Mouse (Mus musculus): ENCODE results near the gene Nptxr. TPM values are rescaled to one million over a fixed set of nuclear protein-coding genes. Genes with fewer than 3 reads are reported as not detected.

The Nptxr gene
- polyA plus RNA-seq, 1 experiment from 2014 or later = 62.1 TPM

DNA sequence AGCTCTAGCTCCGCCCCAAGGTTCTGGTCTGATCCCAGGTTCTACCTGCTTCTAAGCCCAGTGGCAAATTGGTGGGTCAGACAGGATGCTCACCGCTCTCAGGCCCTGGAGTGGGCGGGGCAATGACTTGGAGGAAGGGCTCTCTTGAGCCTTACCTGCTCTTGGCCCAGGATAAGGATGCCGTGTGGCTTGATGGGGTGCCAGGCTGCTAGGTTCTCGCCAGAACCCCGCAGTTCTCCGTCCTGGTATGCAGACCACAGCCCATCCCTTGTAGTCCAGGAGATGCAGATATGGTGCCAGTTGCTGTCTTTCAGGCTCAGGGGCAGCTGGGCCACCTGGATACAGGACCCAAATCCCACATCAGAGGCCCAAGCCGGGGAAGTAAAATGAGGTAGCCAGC is 14.5 kb downstream of the Nptxr start:
- Histone ChIP-seq H3K4me1 (ENCODE audit: control insufficient read depth, insufficient read depth, low read length) (peaks cover 3% of the 10 kb centered on the region; the same call in 1 of the 2 replicates), H3K36me3 (ENCODE audit: control insufficient read depth, insufficient read depth, low read length) (peaks cover 2% of the 10 kb centered on the region; the same call in 1 of the 2 replicates), H3K9me3 (replicated peaks; ENCODE audit: control insufficient read depth, low read length, poor library complexity, severe bottlenecking) (no peaks in the 10 kb centered on the region), H3K27ac (ENCODE audit: low read length) (no peak overlapping the region), H3K27me3 (ENCODE audit: control insufficient read depth, insufficient read depth, low read depth, low read length) (no peaks in the 10 kb centered on the region), H3K4me3 (ENCODE audit: low read depth, low read length) (no peak overlapping the region), H3K4me2 (ENCODE audit: low read length) (no peak overlapping the region), H3K9ac (ENCODE audit: low read depth, low read length) (no peak overlapping the region)
- no peak for ATAC-seq
- 62% methylated on average over 8 of the region's 8 CpGs for WGBS

DNA sequence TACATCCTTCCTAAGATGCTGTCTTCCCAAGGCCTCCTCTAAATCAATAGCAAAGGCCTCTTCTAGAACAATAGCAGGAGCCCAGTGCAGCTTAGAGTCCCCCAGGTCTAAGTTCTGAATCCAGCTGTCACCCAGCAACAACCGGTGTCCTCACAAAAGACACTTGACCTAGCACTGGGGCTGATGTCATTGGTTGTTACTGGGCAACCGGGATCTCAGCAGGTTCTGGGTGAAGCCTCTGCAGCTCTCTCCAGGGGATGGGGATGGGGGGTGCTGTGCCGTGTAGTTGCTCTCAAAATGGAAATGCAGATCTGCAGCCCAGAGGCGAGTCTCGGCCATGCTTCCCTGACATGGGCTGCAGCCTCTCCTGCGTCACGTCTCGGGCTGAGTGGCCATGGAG is 16.8 kb downstream of the Nptxr start:
- no peaks in the 10 kb centered on the region for H3K9me3 ChIP-seq (replicated peaks; ENCODE audit: control insufficient read depth, low read length, poor library complexity, severe bottlenecking)
- peak overlapping the region; percentile 43; the same call in 1 of the 2 replicates for H3K27ac ChIP-seq (ENCODE audit: low read length)
- H3K36me3 ChIP-seq (ENCODE audit: control insufficient read depth, insufficient read depth, low read length) = peaks cover 2% of the 10 kb centered on the region; the same call in 1 of the 2 replicates
- peak; percentile 57; the same call in 1 of the 2 replicates for ATAC-seq
- 26% methylated on average over 8 of the region's 8 CpGs for WGBS
- H3K4me1 ChIP-seq (ENCODE audit: control insufficient read depth, insufficient read depth, low read length) = peaks cover 3% of the 10 kb centered on the region; the same call in 1 of the 2 replicates
- H3K9ac ChIP-seq (ENCODE audit: low read depth, low read length) = no peak overlapping the region
- no peaks in the 10 kb centered on the region for H3K27me3 ChIP-seq (ENCODE audit: control insufficient read depth, insufficient read depth, low read depth, low read length)
- no peak overlapping the region for H3K4me3 ChIP-seq (ENCODE audit: low read depth, low read length)
- H3K4me2 ChIP-seq (ENCODE audit: low read length) = no peak overlapping the region

DNA sequence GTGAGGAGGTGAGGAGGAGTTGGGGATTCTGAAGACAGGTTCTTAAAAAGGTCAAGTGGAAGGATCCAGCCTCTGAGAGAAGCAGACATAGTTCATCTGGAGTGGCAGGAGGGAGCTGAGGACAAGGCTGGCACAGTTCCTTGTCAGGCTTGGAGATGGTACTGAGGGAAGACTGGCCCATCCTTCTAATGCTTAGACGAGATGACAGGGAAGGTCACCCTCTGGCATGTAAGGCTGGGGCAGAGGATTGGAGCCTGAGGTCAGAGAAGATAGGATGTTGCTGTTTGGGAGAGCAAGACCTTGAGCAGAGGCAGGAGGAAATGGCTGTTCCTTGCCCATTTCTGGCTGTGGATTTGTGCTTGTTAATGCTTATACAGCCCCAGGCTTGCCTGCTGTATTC is 19.5 kb downstream of the Nptxr start:
- peaks cover 3% of the 10 kb centered on the region; the same call in 1 of the 2 replicates for H3K4me1 ChIP-seq (ENCODE audit: control insufficient read depth, insufficient read depth, low read length)
- no peak overlapping the region for H3K4me3 ChIP-seq (ENCODE audit: low read depth, low read length)
- no peaks in the 10 kb centered on the region for H3K9me3 ChIP-seq (replicated peaks; ENCODE audit: control insufficient read depth, low read length, poor library complexity, severe bottlenecking)
- no peak overlapping the region for H3K9ac ChIP-seq (ENCODE audit: low read depth, low read length)
- no peak for ATAC-seq
- H3K27ac ChIP-seq (ENCODE audit: low read length) = no peak overlapping the region
- peaks cover 2% of the 10 kb centered on the region; the same call in 1 of the 2 replicates for H3K36me3 ChIP-seq (ENCODE audit: control insufficient read depth, insufficient read depth, low read length)
- H3K27me3 ChIP-seq (ENCODE audit: control insufficient read depth, insufficient read depth, low read depth, low read length) = no peaks in the 10 kb centered on the region
- 74% methylated on average over 1 of the region's 1 CpGs for WGBS
- no peak overlapping the region for H3K4me2 ChIP-seq (ENCODE audit: low read length)

DNA sequence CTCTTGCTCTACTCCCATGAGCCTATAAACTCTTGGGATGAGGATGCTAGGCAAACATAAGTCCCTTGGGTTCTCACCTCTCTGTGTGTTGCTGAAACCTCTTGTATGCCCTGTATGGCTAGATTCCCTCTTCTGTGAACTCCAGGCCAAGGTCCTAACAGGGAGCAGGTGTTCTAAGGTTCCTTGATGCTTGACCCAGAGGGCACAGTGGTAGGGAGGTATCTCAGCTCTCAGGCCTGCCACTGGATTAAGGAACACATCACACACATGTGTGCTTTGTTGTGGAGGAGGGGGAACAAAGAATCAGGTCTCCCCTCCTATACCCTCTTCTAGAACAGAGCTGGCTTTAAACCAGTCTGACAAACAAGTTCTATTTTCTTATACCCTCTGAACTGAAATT is 26.8 kb downstream of the Nptxr start, which contains the start of gene Dnal4:
Gene Dnal4 (minus strand): TSS at position 101 of the 400 bp plus-strand sequence.
- no peaks in the 10 kb centered on the region for H3K9me3 ChIP-seq (replicated peaks; ENCODE audit: control insufficient read depth, low read length, poor library complexity, severe bottlenecking)

DNA sequence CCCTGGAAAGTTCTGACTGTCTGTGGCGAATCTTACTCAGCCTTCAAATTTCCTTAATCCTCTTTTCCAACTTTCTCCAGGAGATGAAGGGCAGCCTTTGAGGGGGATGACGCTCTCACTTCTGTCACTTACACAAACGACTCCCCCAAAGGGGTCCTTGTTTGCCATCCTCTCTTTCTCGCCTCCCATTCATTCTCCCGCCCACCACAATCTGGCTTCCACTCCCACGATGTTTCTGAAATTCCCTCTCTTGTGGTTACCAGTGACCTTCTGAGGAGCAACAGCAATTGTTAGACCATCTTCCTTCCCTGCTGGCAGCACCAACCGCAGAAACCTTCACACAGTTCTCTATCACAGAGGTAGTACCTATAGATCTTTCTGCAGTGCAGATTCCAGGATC is 28.9 kb downstream of the Nptxr start:
- H3K36me3 ChIP-seq (ENCODE audit: control insufficient read depth, insufficient read depth, low read length) = no peaks in the 10 kb centered on the region
- no peak overlapping the region for H3K9ac ChIP-seq (ENCODE audit: low read depth, low read length)
- no peaks in the 10 kb centered on the region for H3K27me3 ChIP-seq (ENCODE audit: control insufficient read depth, insufficient read depth, low read depth, low read length)
- H3K9me3 ChIP-seq (replicated peaks; ENCODE audit: control insufficient read depth, low read length, poor library complexity, severe bottlenecking) = no peaks in the 10 kb centered on the region
- 60% methylated on average over 7 of the region's 7 CpGs for WGBS
- peaks cover 17% of the 10 kb centered on the region for H3K4me1 ChIP-seq (ENCODE audit: control insufficient read depth, insufficient read depth, low read length)
- no peak for ATAC-seq
- H3K4me3 ChIP-seq (ENCODE audit: low read depth, low read length) = no peak overlapping the region
- H3K27ac ChIP-seq (ENCODE audit: low read length) = no peak overlapping the region
- H3K4me2 ChIP-seq (ENCODE audit: low read length) = no peak overlapping the region

More for the DNA sequence above, 26.8 kb downstream of the Nptxr start, which contains the start of gene Dnal4:
- no peak for ATAC-seq
- H3K4me3 ChIP-seq (ENCODE audit: low read depth, low read length) = no peak within 1 kb of the TSS
- H3K4me1 ChIP-seq (ENCODE audit: control insufficient read depth, insufficient read depth, low read length) = peaks cover 16% of the 10 kb centered on the region
- H3K27ac ChIP-seq (ENCODE audit: low read length) = no peak within 1 kb of the TSS
- no peaks in the 10 kb centered on the region for H3K36me3 ChIP-seq (ENCODE audit: control insufficient read depth, insufficient read depth, low read length)
- H3K4me2 ChIP-seq (ENCODE audit: low read length) = no peak within 1 kb of the TSS
- H3K27me3 ChIP-seq (ENCODE audit: control insufficient read depth, insufficient read depth, low read depth, low read length) = no peaks in the 10 kb centered on the region
- H3K9ac ChIP-seq (ENCODE audit: low read depth, low read length) = no peak within 1 kb of the TSS

DNA sequence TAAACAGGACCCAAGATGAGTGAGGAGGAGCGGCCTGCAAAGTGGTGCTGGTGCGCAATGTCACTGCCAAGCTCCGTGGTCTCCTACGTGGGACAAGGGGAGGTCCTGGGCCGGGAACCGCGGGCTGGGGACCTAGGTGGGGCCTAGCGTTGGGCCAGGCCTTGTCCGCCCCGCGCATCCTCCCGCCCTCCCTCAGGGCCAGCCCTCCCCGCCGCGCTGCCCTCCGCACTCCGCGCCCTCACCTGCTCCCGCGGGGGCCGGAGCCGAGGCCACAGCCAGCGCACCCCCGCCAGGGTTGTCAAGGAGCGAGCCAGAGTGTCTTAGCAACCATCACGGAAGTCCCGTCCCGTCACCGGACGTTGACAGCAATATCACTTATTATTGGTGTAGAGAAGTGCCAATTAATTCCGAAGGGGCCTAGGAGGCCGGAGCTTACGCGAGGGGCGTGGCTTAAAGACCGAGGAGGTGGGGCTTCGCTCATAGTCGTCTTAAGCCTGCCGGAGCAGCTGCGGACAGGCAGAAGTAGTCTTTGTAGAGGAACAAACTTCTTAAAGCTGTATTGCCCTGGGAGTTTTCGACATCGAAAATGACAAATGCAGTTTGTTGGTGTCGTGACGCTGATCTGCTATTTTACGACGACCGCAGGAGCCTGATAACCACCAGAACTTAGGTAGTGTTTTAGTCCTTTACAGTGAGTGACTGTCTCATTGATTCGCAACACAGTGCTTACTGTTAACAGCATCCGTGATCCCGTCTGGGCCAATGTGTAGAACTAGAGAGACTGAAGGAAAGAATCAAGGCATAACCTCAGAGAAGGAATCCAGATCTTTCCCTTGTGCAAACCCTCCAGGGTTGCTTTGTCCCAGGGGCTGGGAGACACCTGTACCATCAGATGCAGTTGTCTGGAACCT is 30.2 kb downstream of the Nptxr start:
- Histone ChIP-seq H3K9ac (ENCODE audit: low read depth, low read length) (peak overlapping the region; percentile 94), H3K27ac (ENCODE audit: low read length) (peak overlapping the region; percentile 81), H3K36me3 (ENCODE audit: control insufficient read depth, insufficient read depth, low read length) (no peaks in the 10 kb centered on the region), H3K4me2 (ENCODE audit: low read length) (peak overlapping the region; percentile 69), H3K4me3 (ENCODE audit: low read depth, low read length) (peak overlapping the region; percentile 89), H3K4me1 (ENCODE audit: control insufficient read depth, insufficient read depth, low read length) (peaks cover 18% of the 10 kb centered on the region), H3K27me3 (ENCODE audit: control insufficient read depth, insufficient read depth, low read depth, low read length) (no peaks in the 10 kb centered on the region), H3K9me3 (replicated peaks; ENCODE audit: control insufficient read depth, low read length, poor library complexity, severe bottlenecking) (no peaks in the 10 kb centered on the region)
- under 1% methylated on average over 47 of the region's 50 CpGs for whole genome bisulfite sequencing
- peak; percentile 99 for ATAC-seq

DNA sequence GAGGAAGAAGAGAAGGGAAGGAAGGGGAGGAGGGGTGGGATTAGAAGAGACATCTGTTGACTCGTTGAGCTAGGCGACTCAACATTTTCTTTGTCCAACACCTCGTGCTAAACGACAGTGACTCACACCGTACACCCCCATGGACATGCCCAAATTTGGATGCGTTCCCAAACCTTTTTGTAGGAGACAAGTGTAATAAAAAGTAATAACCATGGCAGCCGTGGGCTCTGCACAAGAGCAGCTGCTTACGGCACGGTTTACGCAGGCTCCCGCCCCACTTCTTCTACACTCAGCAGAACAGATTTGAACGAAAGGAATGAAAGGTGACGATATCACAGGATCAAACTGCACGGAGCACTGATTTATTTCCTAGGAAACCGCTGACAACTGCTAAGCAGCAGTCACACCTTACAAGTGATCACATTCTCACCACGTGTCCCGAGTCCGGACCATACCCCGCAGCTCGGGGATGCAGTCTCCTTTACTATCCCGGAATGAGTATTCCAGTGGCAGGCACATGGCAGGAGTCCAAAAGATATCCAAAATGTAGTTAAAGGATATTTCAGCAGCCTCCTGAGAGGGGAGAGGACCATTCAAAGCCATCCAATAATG is 33.8 kb downstream of the Nptxr start:
- H3K4me3 ChIP-seq (ENCODE audit: low read depth, low read length) = no peak overlapping the region
- H3K27ac ChIP-seq (ENCODE audit: low read length) = no peak overlapping the region
- H3K4me2 ChIP-seq (ENCODE audit: low read length) = no peak overlapping the region
- no peaks in the 10 kb centered on the region for H3K36me3 ChIP-seq (ENCODE audit: control insufficient read depth, insufficient read depth, low read length)
- WGBS = 69% methylated on average over 21 of the region's 21 CpGs
- H3K27me3 ChIP-seq (ENCODE audit: control insufficient read depth, insufficient read depth, low read depth, low read length) = no peaks in the 10 kb centered on the region
- no peaks in the 10 kb centered on the region for H3K9me3 ChIP-seq (replicated peaks; ENCODE audit: control insufficient read depth, low read length, poor library complexity, severe bottlenecking)
- ATAC-seq = no peak
- H3K9ac ChIP-seq (ENCODE audit: low read depth, low read length) = no peak overlapping the region
- peaks cover 18% of the 10 kb centered on the region for H3K4me1 ChIP-seq (ENCODE audit: control insufficient read depth, insufficient read depth, low read length)

DNA sequence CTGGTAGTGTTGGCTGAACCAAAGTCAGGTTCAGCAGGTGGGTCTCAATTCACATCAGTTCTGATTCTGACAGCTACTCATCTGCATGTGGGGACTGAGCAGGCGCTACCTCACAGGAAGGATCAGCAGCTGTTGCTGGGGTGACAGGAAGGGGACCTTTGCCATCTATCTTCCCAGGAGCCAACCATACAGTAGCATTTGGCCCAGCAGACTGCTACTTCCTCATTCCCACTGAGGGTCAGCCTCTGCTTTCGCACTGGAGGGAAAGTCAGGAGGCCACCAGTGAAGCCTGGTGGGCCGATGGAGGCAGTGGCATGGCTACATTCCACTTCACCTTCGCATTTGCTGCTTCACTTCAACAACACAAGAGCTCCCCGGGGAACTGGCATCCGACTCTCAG is 36.3 kb downstream of the Nptxr start:
- Histone ChIP-seq H3K27me3 (ENCODE audit: control insufficient read depth, insufficient read depth, low read depth, low read length) (no peaks in the 10 kb centered on the region), H3K4me3 (ENCODE audit: low read depth, low read length) (no peak overlapping the region), H3K9ac (ENCODE audit: low read depth, low read length) (no peak overlapping the region), H3K27ac (ENCODE audit: low read length) (no peak overlapping the region), H3K4me2 (ENCODE audit: low read length) (no peak overlapping the region), H3K36me3 (ENCODE audit: control insufficient read depth, insufficient read depth, low read length) (no peaks in the 10 kb centered on the region), H3K4me1 (ENCODE audit: control insufficient read depth, insufficient read depth, low read length) (peaks cover 6% of the 10 kb centered on the region), H3K9me3 (replicated peaks; ENCODE audit: control insufficient read depth, low read length, poor library complexity, severe bottlenecking) (no peaks in the 10 kb centered on the region)
- no peak for ATAC-seq
- WGBS = 53% methylated on average over 6 of the region's 6 CpGs
